Mouse (Mus musculus) cortical plate, adult 2 months (tissue): ENCODE data around the gene Csn1s1. TPM values are rescaled to one million over a fixed set of nuclear protein-coding genes. Genes with fewer than 3 reads are reported as not detected.

ENCODE experiments used
- H3K27ac ChIP-seq: fragments of 200-500 bp; 2 replicates; pipeline ENCODE4 v1.5.1; 2012; ENCODE audit warnings: low read length, control low read depth, inconsistent platforms; ENCODE audit not compliant: insufficient read depth
- H3K4me1 ChIP-seq: fragments of 200-500 bp; 2 replicates; pipeline ENCODE4 v1.6.1; 2011; ENCODE audit warnings: low read length; ENCODE audit not compliant: control insufficient read depth, insufficient read depth
- H3K4me3 ChIP-seq: fragments of 200-500 bp; 2 replicates; pipeline ENCODE4 v1.5.1; 2011; ENCODE audit warnings: mild to moderate bottlenecking, low read length, control low read depth; ENCODE audit not compliant: insufficient read depth
- CTCF ChIP-seq: fragments of 200-500 bp; IDR thresholded peaks from 2 replicates; pipeline ENCODE4 v1.5.1; 2011; ENCODE audit warnings: mild to moderate bottlenecking, control low read depth, low read length; ENCODE audit not compliant: insufficient read depth; ENCODE audit errors: extremely low read depth
- POLR2A ChIP-seq: fragments of 200-500 bp; IDR thresholded peaks from 2 replicates; pipeline ENCODE4 v1.6.1; 2011; ENCODE audit warnings: mild to moderate bottlenecking, low read length, control low read depth; ENCODE audit not compliant: insufficient read depth; ENCODE audit errors: extremely low read depth
- polyA plus RNA-seq: library from polyadenylated mRNA; depleted of rRNA; stranded (reverse); fragments of >200 nt; gene quantifications from 2 replicates; pipeline ENCODE4 v1.2.3, GENCODE M21; 2012; rRNA removed

Csn1s1 gene
- not detected in 2 replicates for polyA plus RNA-seq

- TF ChIP-seq CTCF (no peak), POLR2A (no peak)
- H3K4me3 ChIP-seq: no peak within 1 kb of the TSS
- H3K4me1 ChIP-seq: no peaks in the 10 kb centered on the region
- H3K27ac ChIP-seq: no peak within 1 kb of the TSS
Observed at GRCm38 (mm10) chr5:87665908-87666307, at the start of gene Csn1s1. Gene Csn1s1, plus strand, starts transcription at chr5:87666208.

- Histone ChIP-seq H3K4me3 (no peak overlapping the region), H3K4me1 (no peaks in the 10 kb centered on the region)
- TF ChIP-seq CTCF (no peak), POLR2A (no peak)
Observed at GRCm38 (mm10) chr5:87622681-87623080, 43.3 kb upstream of the Csn1s1 start.

DNA sequence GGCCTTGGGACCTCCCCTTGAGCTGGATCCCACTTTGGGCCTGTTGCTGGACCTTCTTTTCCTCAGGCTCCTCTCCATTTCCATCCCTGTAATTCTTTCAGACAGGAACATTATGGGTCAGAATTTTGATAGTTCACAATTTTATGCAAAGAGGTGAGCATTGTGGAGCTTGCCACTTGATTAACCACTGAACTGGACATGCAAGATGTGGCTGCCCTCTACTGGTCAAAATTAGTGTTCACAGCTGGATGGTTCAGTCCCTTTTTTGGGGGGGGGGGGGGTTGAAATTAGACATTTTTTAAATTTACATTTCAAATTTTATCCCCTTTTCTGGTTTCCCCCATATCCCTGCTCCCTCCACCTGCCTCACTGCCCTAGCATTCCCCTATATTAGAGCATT, 23.2 kb upstream of the Csn1s1 start:
- no peaks in the 10 kb centered on the region for H3K4me1 ChIP-seq
- H3K4me3 ChIP-seq: no peak overlapping the region
- TF ChIP-seq POLR2A (no peak), CTCF (0 out of 2 replicates have a peak, but pooled peaks have one; percentile 16)
- no peak overlapping the region for H3K27ac ChIP-seq

More at GRCm38 (mm10) chr5:87622681-87623080, 43.3 kb upstream of the Csn1s1 start:
- H3K27ac ChIP-seq: no peak overlapping the region

DNA sequence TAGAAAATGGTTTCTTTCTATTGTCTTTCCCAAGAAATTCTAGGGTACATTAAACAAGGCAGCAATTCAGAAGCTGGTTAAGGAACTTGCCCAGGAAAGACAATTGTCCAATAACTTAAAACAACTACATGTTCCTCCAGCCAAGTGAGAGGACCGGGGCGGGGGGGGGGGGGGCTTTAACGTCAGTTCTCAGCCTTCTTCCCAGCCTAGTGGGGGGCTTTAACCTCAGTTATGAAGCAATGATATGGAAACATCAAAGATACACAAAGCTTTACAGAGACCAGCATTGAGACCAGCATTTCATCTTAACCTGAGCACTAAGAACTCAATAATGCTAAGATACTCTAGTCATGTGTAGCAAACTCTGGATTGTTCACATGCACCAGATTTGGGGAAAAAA, 33.5 kb downstream of the Csn1s1 start, which contains the start of gene Csn2:
Csn2 (minus strand) TSS at position 101 of the 400 bp plus-strand sequence.
- Histone ChIP-seq H3K27ac (no peak within 1 kb of the TSS), H3K4me1 (no peaks in the 10 kb centered on the region), H3K4me3 (no peak within 1 kb of the TSS)
- TF ChIP-seq CTCF (no peak), POLR2A (no peak)

GRCm38 (mm10) chr5:87705891-87706290, 39.9 kb downstream of the Csn1s1 start:
- Histone ChIP-seq H3K4me3 (no peak overlapping the region), H3K27ac (no peak overlapping the region)
- TF ChIP-seq CTCF (no peak), POLR2A (no peak)

More at GRCm38 (mm10) chr5:87705891-87706290, 39.9 kb downstream of the Csn1s1 start:
- no peaks in the 10 kb centered on the region for H3K4me1 ChIP-seq

Other genes starting within 250 kb of the Csn1s1 start
- not detected in 2 replicates for gene Ugt2b38, start 242.0 kb upstream of the Csn1s1 start, polyA plus RNA-seq
- gene Ugt2a2, start 183.9 kb upstream of the Csn1s1 start, polyA plus RNA-seq: not detected in 2 replicates
- gene Gm43638, start 179.4 kb upstream of the Csn1s1 start, polyA plus RNA-seq: not detected in 2 replicates
- gene Ugt2a1, start 175.3 kb upstream of the Csn1s1 start, polyA plus RNA-seq: not detected in 2 replicates
- gene Sult1b1, start 128.0 kb upstream of the Csn1s1 start, polyA plus RNA-seq: not detected in 2 replicates
- not detected in 2 replicates for gene Sult1d1, start 97.2 kb upstream of the Csn1s1 start, polyA plus RNA-seq
- gene Sult1e1, start 74.6 kb upstream of the Csn1s1 start, polyA plus RNA-seq: not detected in 2 replicates
- not detected in 2 replicates for gene Csn2, start 33.4 kb downstream of the Csn1s1 start, polyA plus RNA-seq
- not detected in 2 replicates for gene Csn1s2a, start 108.4 kb downstream of the Csn1s1 start, polyA plus RNA-seq
- not detected in 2 replicates for gene Csn1s2b, start 141.9 kb downstream of the Csn1s1 start, polyA plus RNA-seq
- gene Prr27, start 159.5 kb downstream of the Csn1s1 start, polyA plus RNA-seq: not detected in 2 replicates
- gene Odam, start 218.8 kb downstream of the Csn1s1 start, polyA plus RNA-seq: not detected in 2 replicates